Mouse (Mus musculus): ENCODE data around the gene Mier3.

DNA sequence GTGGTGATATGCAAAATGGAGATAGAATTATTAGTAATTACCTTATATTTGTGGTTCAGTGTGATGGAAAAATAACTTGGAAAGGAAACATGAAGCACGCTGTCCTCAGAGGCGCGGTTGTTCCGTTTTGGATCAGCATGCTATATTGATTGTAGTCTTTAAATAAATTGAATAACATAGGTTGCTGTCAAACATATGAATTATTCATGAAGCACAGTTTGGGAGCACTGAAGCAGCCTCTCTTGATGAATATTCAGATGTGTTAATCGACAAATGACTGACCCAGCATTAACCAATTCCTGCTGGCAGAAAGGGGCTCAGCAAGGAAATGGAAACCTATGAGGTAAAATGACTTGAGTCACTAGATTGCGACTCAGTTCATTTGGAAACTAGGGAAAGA, 29.8 kb upstream of the Mier3 start:
- TF ChIP-seq CTCF (IDR thresholded peaks at IDR 0.05; ENCODE audit: insufficient read depth, low read depth, low read length) = no peak
- TF ChIP-seq POLR2A (IDR thresholded peaks at IDR 0.05; ENCODE audit: insufficient read depth, low read depth, low read length) = no peak
